Mouse (Mus musculus) mesoderm, embryonic 11.5 days (tissue): Measurements from ENCODE around the gene Rnf186.
"Not testable (repeated sequence)": the region's sequence is repeated elsewhere in the genome, so short reads cannot be mapped to it uniquely, and the experiment has no call there.

Source experiments
- DNase-seq: peaks from one replicate; pipeline ENCODE4 v3.0.0-alpha.2; 2012; ENCODE audit warnings: low read depth, low spot score

Rnf186 gene

GRCm38 (mm10) chr4:138972139-138972826, 5.4 kb downstream of the Rnf186 start:
- peak; percentile 63 for DNase-seq

GRCm38 (mm10) chr4:138972827-138973718, 6.2 kb downstream of the Rnf186 start, which contains the start of gene Tmco4:
Gene Tmco4 (plus strand): TSS chr4:138972888.
- peak; percentile 56 for DNase-seq

GRCm38 (mm10) chr4:138973719-138974115, 6.8 kb downstream of the Rnf186 start:
- DNase-seq, result no peak

GRCm38 (mm10) chr4:138974540-138974939, 7.6 kb downstream of the Rnf186 start:
- not testable (repeated sequence) for DNase-seq

- no peak for DNase-seq
Measured at GRCm38 (mm10) chr4:138975194-138975593, 8.3 kb downstream of the Rnf186 start.

- no peak for DNase-seq
Measured at GRCm38 (mm10) chr4:138976046-138976445, 9.1 kb downstream of the Rnf186 start.

GRCm38 (mm10) chr4:138980021-138980420, 13.1 kb downstream of the Rnf186 start:
- no peak for DNase-seq

- no peak for DNase-seq
Measured at GRCm38 (mm10) chr4:138980771-138981420, 14.0 kb downstream of the Rnf186 start.

GRCm38 (mm10) chr4:138983422-138983821, 16.5 kb downstream of the Rnf186 start:
- no peak for DNase-seq

GRCm38 (mm10) chr4:138984744-138985143, 17.8 kb downstream of the Rnf186 start:
- no peak for DNase-seq

- peak; percentile 23 for DNase-seq
Measured at GRCm38 (mm10) chr4:138986280-138986679, 19.4 kb downstream of the Rnf186 start.

GRCm38 (mm10) chr4:138994389-138994788, 27.5 kb downstream of the Rnf186 start:
- DNase-seq, result no peak

- no peak for DNase-seq
Measured at GRCm38 (mm10) chr4:138996410-138996809, 29.5 kb downstream of the Rnf186 start.

- no peak for DNase-seq
Measured at GRCm38 (mm10) chr4:138997121-138997520, 30.2 kb downstream of the Rnf186 start.

- DNase-seq, result no peak
Measured at GRCm38 (mm10) chr4:138998611-138999010, 31.7 kb downstream of the Rnf186 start.

GRCm38 (mm10) chr4:139001026-139001425, 34.1 kb downstream of the Rnf186 start:
- DNase-seq, result no peak

GRCm38 (mm10) chr4:139001433-139001832, 34.5 kb downstream of the Rnf186 start:
- no peak for DNase-seq

- DNase-seq, result no peak
Measured at GRCm38 (mm10) chr4:139004067-139004466, 37.2 kb downstream of the Rnf186 start.

- no peak for DNase-seq
Measured at GRCm38 (mm10) chr4:139005214-139005613, 38.3 kb downstream of the Rnf186 start.

- DNase-seq, result no peak
Measured at GRCm38 (mm10) chr4:139007353-139007752, 40.4 kb downstream of the Rnf186 start.

- DNase-seq, result peak; percentile 49
Measured at GRCm38 (mm10) chr4:139007981-139008536, 41.1 kb downstream of the Rnf186 start.

GRCm38 (mm10) chr4:139011201-139011702, 44.3 kb downstream of the Rnf186 start:
- DNase-seq, result no peak
